Mouse (Mus musculus): ENCODE results near the gene Cd2bp2. TPM values are rescaled to one million over a fixed set of nuclear protein-coding genes. Genes with fewer than 3 reads are reported as not detected.

The Cd2bp2 gene
- total RNA-seq (2021) = 10 to 100 TPM; 33.4 to 35.2 TPM
- 18.2 and 26.9 TPM in 2 replicates for polyA plus RNA-seq (2012; rRNA removed)
- long read RNA-seq, transcript Cd2bp2-202 (7 exons, 3,284 nt) = major isoform, 24 of 38 reads
- long read RNA-seq, partial matches to known transcripts = 6 of 38 reads
- long read RNA-seq, other reads (novel, unspliced or antisense) = 6 of 38 reads

- no peaks in the 10 kb centered on the region; the same call in 1 of the 2 replicates for H3K36me3 ChIP-seq (ENCODE audit: control insufficient read depth, insufficient read depth, low read length)
- peak within 1 kb of the TSS; percentile 64 for H3K9ac ChIP-seq (ENCODE audit: low read depth, low read length)
- intact Hi-C loops (cut with DNase I) = loop anchor here (1.0 to 10.0 kb wide), 2 partner anchors 13 to 181 kb away; partner anchors contain the start of genes Mvp, Mylpf, Pagr1a and Pagr1b
- peak within 1 kb of the TSS; percentile 74 for H3K27ac ChIP-seq
- H3K79me2 ChIP-seq (replicated peaks; ENCODE audit: control insufficient read depth, insufficient read depth, low read length) = peaks cover 2% of the 10 kb centered on the region; the same call in 1 of the 2 replicates
- TF ChIP-seq CTCF (IDR thresholded peaks at IDR 0.05) = peak; percentile 28
- peak; percentile 70 for TF ChIP-seq POLR2A (IDR thresholded peaks at IDR 0.05; ENCODE audit: insufficient read depth, low read depth, low read length)
- TF ChIP-seq EP300 (IDR thresholded peaks at IDR 0.05; ENCODE audit: insufficient read depth, low read depth, low read length) = peak; percentile 74
- peak; percentile 93 to 96 for DNase-seq
- under 1% methylated on average over 51 of the region's 51 CpGs for WGBS
- peaks cover 7% of the 10 kb centered on the region for H3K4me1 ChIP-seq (ENCODE audit: control insufficient read depth, insufficient read depth, low read length)
- H3K27me3 ChIP-seq (ENCODE audit: control insufficient read depth, insufficient read depth, low read length) = no peaks in the 10 kb centered on the region
- H3K4me3 ChIP-seq = peak within 1 kb of the TSS; percentile 68
These were observed at the start of gene Cd2bp2 for GRCm38 (mm10) chr7:127195544-127196295. Gene Cd2bp2 (minus strand): TSS chr7:127196050.

DNA sequence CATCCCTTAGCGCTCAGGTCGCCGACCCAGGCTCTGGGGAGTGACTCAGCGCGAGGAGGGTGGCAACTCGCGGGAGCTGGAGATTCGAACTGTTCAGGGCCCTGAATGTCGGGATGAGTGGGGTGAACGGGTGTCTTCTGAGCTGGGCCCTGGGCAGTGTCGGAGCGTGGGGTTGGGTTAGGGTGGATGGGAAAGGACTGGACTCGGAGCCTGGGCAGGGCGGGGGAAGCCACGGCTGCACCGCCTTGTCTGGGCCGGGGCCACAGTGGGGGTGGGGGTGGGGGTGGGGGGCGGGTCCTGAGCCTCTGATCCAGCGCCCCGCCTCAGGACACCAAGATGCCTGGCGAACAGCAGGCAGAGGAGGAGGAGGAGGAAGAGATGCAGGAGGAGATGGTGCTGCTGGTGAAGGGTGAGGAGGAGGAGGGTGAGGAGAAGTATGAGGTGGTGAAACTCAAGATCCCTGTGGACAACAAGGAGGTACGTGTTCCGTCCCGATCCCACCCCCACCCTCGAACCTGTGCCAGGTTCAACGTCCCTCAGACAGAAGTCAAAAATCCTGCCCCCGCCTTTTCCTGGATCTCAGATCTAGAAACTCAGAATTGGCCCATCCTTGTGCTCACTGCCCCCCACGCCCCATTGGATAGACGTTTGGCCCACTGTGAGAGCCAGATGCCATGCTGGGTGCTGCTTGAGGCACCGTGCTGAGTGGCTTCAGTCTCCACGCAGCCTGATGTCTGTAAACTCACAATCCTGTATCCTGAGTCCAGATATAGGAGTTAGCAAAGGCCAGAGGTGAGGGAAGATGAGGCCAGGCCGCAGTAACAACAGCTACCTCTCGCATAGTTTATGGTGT, 49.0 kb upstream of the Cd2bp2 start:
- intact Hi-C loops (cut with DNase I) = no loop called here
- WGBS = 9% methylated on average over 31 of the region's 33 CpGs
- H3K36me3 ChIP-seq (ENCODE audit: control insufficient read depth, insufficient read depth, low read length) = no peaks in the 10 kb centered on the region; the same call in 1 of the 2 replicates

GRCm38 (mm10) chr7:127243870-127244657, 48.2 kb upstream of the Cd2bp2 start, which contains the start of gene Zfp771:
Gene Zfp771 (plus strand): TSS chr7:127244274.
- Histone ChIP-seq H3K36me3 (ENCODE audit: control insufficient read depth, insufficient read depth, low read length) (no peaks in the 10 kb centered on the region; the same call in 1 of the 2 replicates), H3K27me3 (ENCODE audit: control insufficient read depth, insufficient read depth, low read length) (no peaks in the 10 kb centered on the region), H3K9ac (ENCODE audit: low read depth, low read length) (peak within 1 kb of the TSS; percentile 96), H3K79me2 (replicated peaks; ENCODE audit: control insufficient read depth, insufficient read depth, low read length) (0 out of 2 replicates have a peak, but pooled peaks cover 1% of the 10 kb centered on the region), H3K4me1 (ENCODE audit: control insufficient read depth, insufficient read depth, low read length) (peaks cover 8% of the 10 kb centered on the region), H3K4me3 (peak within 1 kb of the TSS; percentile 70), H3K27ac (peak within 1 kb of the TSS; percentile 97)
- intact Hi-C loops (cut with DNase I) = no loop called here
- peak; percentile 95 to 96 for DNase-seq
- 2% methylated on average over 56 of the region's 56 CpGs for WGBS
- peak; percentile 83 for TF ChIP-seq POLR2A (IDR thresholded peaks at IDR 0.05; ENCODE audit: insufficient read depth, low read depth, low read length)
- no peak for TF ChIP-seq EP300 (IDR thresholded peaks at IDR 0.05; ENCODE audit: insufficient read depth, low read depth, low read length)
- TF ChIP-seq CTCF (IDR thresholded peaks at IDR 0.05) = peak; percentile 39

More for the DNA sequence above, 49.0 kb upstream of the Cd2bp2 start:
- TF ChIP-seq CTCF (IDR thresholded peaks at IDR 0.05) (no peak), EP300 (IDR thresholded peaks at IDR 0.05; ENCODE audit: insufficient read depth, low read depth, low read length) (no peak), POLR2A (IDR thresholded peaks at IDR 0.05; ENCODE audit: insufficient read depth, low read depth, low read length) (no peak)
- Histone ChIP-seq H3K27me3 (ENCODE audit: control insufficient read depth, insufficient read depth, low read length) (no peaks in the 10 kb centered on the region), H3K4me1 (ENCODE audit: control insufficient read depth, insufficient read depth, low read length) (peaks cover 8% of the 10 kb centered on the region), H3K27ac (peak overlapping the region; percentile 97), H3K9ac (ENCODE audit: low read depth, low read length) (peak overlapping the region; percentile 96), H3K4me3 (peak overlapping the region; percentile 70), H3K79me2 (replicated peaks; ENCODE audit: control insufficient read depth, insufficient read depth, low read length) (0 out of 2 replicates have a peak, but pooled peaks cover 1% of the 10 kb centered on the region)
- DNase-seq = no peak

GRCm38 (mm10) chr7:127243361-127243867, 47.6 kb upstream of the Cd2bp2 start:
- 56% methylated on average over 2 of the region's 2 CpGs for WGBS
- no peak for DNase-seq
- TF ChIP-seq POLR2A (IDR thresholded peaks at IDR 0.05; ENCODE audit: insufficient read depth, low read depth, low read length) = no peak
- no peak for TF ChIP-seq CTCF (IDR thresholded peaks at IDR 0.05)
- H3K4me3 ChIP-seq = no peak overlapping the region
- H3K4me1 ChIP-seq (ENCODE audit: control insufficient read depth, insufficient read depth, low read length) = peaks cover 8% of the 10 kb centered on the region
- H3K79me2 ChIP-seq (replicated peaks; ENCODE audit: control insufficient read depth, insufficient read depth, low read length) = 0 out of 2 replicates have a peak, but pooled peaks cover 1% of the 10 kb centered on the region
- intact Hi-C loops (cut with DNase I) = no loop called here
- H3K9ac ChIP-seq (ENCODE audit: low read depth, low read length) = peak overlapping the region; percentile 91
- H3K36me3 ChIP-seq (ENCODE audit: control insufficient read depth, insufficient read depth, low read length) = no peaks in the 10 kb centered on the region; the same call in 1 of the 2 replicates
- peak overlapping the region; percentile 97 for H3K27ac ChIP-seq
- no peaks in the 10 kb centered on the region for H3K27me3 ChIP-seq (ENCODE audit: control insufficient read depth, insufficient read depth, low read length)

DNA sequence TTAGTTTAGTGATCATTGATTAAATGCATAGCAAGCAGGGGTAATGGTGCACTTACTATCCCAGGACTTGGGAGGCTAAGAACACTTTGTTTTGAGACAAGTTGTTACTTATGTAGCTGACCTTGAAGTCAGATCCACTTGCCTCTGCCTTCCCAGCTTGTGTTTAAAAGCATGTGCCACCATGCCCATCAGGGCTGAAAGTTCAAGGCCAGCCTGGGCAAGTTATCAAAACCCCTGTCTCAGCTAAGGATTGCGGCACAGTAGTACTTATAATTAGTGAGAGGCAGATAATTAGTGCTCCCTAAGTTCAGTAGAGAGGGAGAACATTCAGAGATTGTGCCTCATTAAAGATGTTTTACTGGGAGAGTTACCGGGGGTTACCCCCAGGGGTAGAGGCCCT, 38.9 kb upstream of the Cd2bp2 start:
- Histone ChIP-seq H3K27me3 (ENCODE audit: control insufficient read depth, insufficient read depth, low read length) (no peaks in the 10 kb centered on the region), H3K4me1 (ENCODE audit: control insufficient read depth, insufficient read depth, low read length) (peaks cover 5% of the 10 kb centered on the region), H3K9ac (ENCODE audit: low read depth, low read length) (no peak overlapping the region), H3K79me2 (replicated peaks; ENCODE audit: control insufficient read depth, insufficient read depth, low read length) (peaks cover 3% of the 10 kb centered on the region), H3K4me3 (no peak overlapping the region), H3K36me3 (ENCODE audit: control insufficient read depth, insufficient read depth, low read length) (peaks cover 4% of the 10 kb centered on the region), H3K27ac (no peak overlapping the region)
- 100% methylated on average over 2 of the region's 2 CpGs for WGBS
- no peak for DNase-seq
- no peak for TF ChIP-seq EP300 (IDR thresholded peaks at IDR 0.05; ENCODE audit: insufficient read depth, low read depth, low read length)
- TF ChIP-seq POLR2A (IDR thresholded peaks at IDR 0.05; ENCODE audit: insufficient read depth, low read depth, low read length) = no peak
- TF ChIP-seq CTCF (IDR thresholded peaks at IDR 0.05) = no peak
- intact Hi-C loops (cut with DNase I) = loop anchor here (5.0 kb wide), 1 partner anchor 117 kb away; no protein-coding TSS in a partner anchor

All from heart, adult 2 months (tissue).